Mouse (Mus musculus) inflammation-experienced regulatory T-cells, adult 6 months (primary cell): ENCODE results near the gene Pbsn. TPM values are rescaled to one million over a fixed set of nuclear protein-coding genes. Genes with fewer than 3 reads are reported as not detected.
A peak's percentile ranks its signal among the peaks of the same experiment; 100 is the strongest.
"Not testable (repeated sequence)": the region's sequence is repeated elsewhere in the genome, so short reads cannot be mapped to it uniquely, and the experiment has no call there.

Source experiments
- ATAC-seq: one replicate; pipeline ENCODE4 v1.8.0; 2017
- polyA plus RNA-seq, 3 experiments: library from polyadenylated mRNA; unstranded; fragments of 100-300 nt; shearing (Covaris generic); gene quantifications; one replicate each; pipeline ENCODE4 v1.2.1; 2017

Pbsn gene
- not detected for polyA plus RNA-seq

GRCm38 (mm10) chrX:77853523-77853922 lies at the start of gene Pbsn:
Gene Pbsn, minus strand, starts transcription at chrX:77853623.
- no peak for ATAC-seq

- not testable (repeated sequence) for ATAC-seq
Measured at GRCm38 (mm10) chrX:77880033-77880432, 26.6 kb upstream of the Pbsn start.

GRCm38 (mm10) chrX:77864458-77864857 lies 11.0 kb upstream of the Pbsn start, which contains the start of gene Gm14744:
Gene Gm14744, plus strand, starts transcription at chrX:77864758.
- not testable (repeated sequence) for ATAC-seq

GRCm38 (mm10) chrX:77812031-77812430 lies 41.4 kb downstream of the Pbsn start:
- ATAC-seq, result no peak

- ATAC-seq, result peak; percentile 74
Measured at GRCm38 (mm10) chrX:77810608-77811206, 42.7 kb downstream of the Pbsn start.

- peak; percentile 70 for ATAC-seq
Measured at GRCm38 (mm10) chrX:77808602-77809001, 44.8 kb downstream of the Pbsn start.

- no peak for ATAC-seq
Measured at GRCm38 (mm10) chrX:77802293-77802692, 51.1 kb downstream of the Pbsn start.

GRCm38 (mm10) chrX:77801543-77801942 lies 51.9 kb downstream of the Pbsn start:
- ATAC-seq, result peak; percentile 59

- no peak for ATAC-seq
Measured at GRCm38 (mm10) chrX:77799554-77799953, 53.9 kb downstream of the Pbsn start.

GRCm38 (mm10) chrX:77797801-77798200 lies 55.6 kb downstream of the Pbsn start:
- no peak for ATAC-seq

- ATAC-seq, result no peak
Measured at GRCm38 (mm10) chrX:77796916-77797315, 56.5 kb downstream of the Pbsn start.

- ATAC-seq, result peak; percentile 54
Measured at GRCm38 (mm10) chrX:77796238-77796835, 57.1 kb downstream of the Pbsn start, which contains the start of gene Prkx. Gene Prkx, minus strand, starts transcription at chrX:77796278.

- peak; percentile 87 for ATAC-seq
Measured at GRCm38 (mm10) chrX:77795858-77796174, 57.6 kb downstream of the Pbsn start.

- ATAC-seq, result peak; percentile 26
Measured at GRCm38 (mm10) chrX:77794962-77795857, 58.2 kb downstream of the Pbsn start.

GRCm38 (mm10) chrX:77788675-77789074 lies 64.7 kb downstream of the Pbsn start:
- ATAC-seq, result no peak

Other genes with a start within 250 kb of the Pbsn start
- gene Prkx, start 57.3 kb downstream of the Pbsn start, polyA plus RNA-seq, result 10 to 100 TPM; 22.8 to 37.5 (median 24.9) TPM
- not detected for gene Gm14744, start 11.1 kb upstream of the Pbsn start, polyA plus RNA-seq
- gene 5430402E10Rik, start 71.4 kb upstream of the Pbsn start, polyA plus RNA-seq, result not detected
- gene Obp1a, start 237.8 kb upstream of the Pbsn start, polyA plus RNA-seq, result not detected